Comparison of ENCODE assay signal across 26 mouse cellular contexts in genomic region chr12:53024575-53025246, GRCm38 (mm10).
"Had no signal": no experiment of that assay in that cellular context is flagged by ENCODE, and none has a peak within 500 bp of the region (broad histone marks: within the 10 kb centered on the region; RNA-seq: fewer than 3 reads in every experiment).

No protein-coding gene starts in this region.

- H3K27me3 ChIP-seq: heart, embryonic 13.5 days; heart, embryonic 15.5 days; hindbrain, embryonic 12.5 days; kidney, embryonic 15.5 days; limb, embryonic 15.5 days; liver, embryonic 12.5 days had no signal

- DNase-seq: gastrocnemius, postnatal 14 days; gastrocnemius, postnatal 36 days; heart, adult 11 months; heart, adult 2 months; heart, postnatal 4 days; kidney, adult 11 months; kidney, adult 2 months; kidney, adult 9 months; kidney, postnatal 10 days; kidney, postnatal 25 days; kidney, postnatal 4 days; left cerebral cortex, postnatal 4 days had no signal

- H3K9me3 ChIP-seq: heart, embryonic 13.5 days; heart, embryonic 15.5 days; hindbrain, embryonic 10.5 days; hindbrain, embryonic 12.5 days; kidney, embryonic 15.5 days; limb, embryonic 13.5 days; limb, embryonic 15.5 days; liver, embryonic 12.5 days had no signal

- H3K4me1 ChIP-seq: heart, embryonic 13.5 days; heart, embryonic 15.5 days; kidney, embryonic 15.5 days; limb, embryonic 13.5 days; limb, embryonic 15.5 days; liver, embryonic 12.5 days had no signal

- H3K9ac ChIP-seq: heart, embryonic 13.5 days; heart, embryonic 15.5 days; hindbrain, embryonic 12.5 days; hindbrain, embryonic 14.5 days; kidney, embryonic 15.5 days; limb, embryonic 13.5 days; limb, embryonic 15.5 days; liver, embryonic 12.5 days had no signal

- H3K27ac ChIP-seq: heart, adult 2 months; heart, embryonic 13.5 days; heart, embryonic 15.5 days; hindbrain, embryonic 12.5 days; kidney, embryonic 15.5 days; left cerebral cortex, adult 2 months; limb, embryonic 13.5 days; limb, embryonic 15.5 days; liver, embryonic 12.5 days had no signal

- ATAC-seq: hindbrain, embryonic 16.5 days; intestine, embryonic 16.5 days; liver, embryonic 12.5 days had no signal

- H3K4me3 ChIP-seq: heart, adult 2 months; heart, embryonic 13.5 days; heart, embryonic 15.5 days; hindbrain, embryonic 10.5 days; hindbrain, embryonic 12.5 days; kidney, embryonic 15.5 days; layer of hippocampus, adult 2 months; left cerebral cortex, adult 2 months; limb, embryonic 13.5 days; limb, embryonic 15.5 days; liver, embryonic 12.5 days had no signal

- H3K4me2 ChIP-seq: heart, embryonic 11.5 days; heart, embryonic 13.5 days; heart, embryonic 15.5 days; hindbrain, embryonic 12.5 days; hindbrain, embryonic 14.5 days; kidney, embryonic 15.5 days; limb, embryonic 13.5 days; limb, embryonic 15.5 days; liver, embryonic 12.5 days had no signal

- H3K36me3 ChIP-seq: heart, embryonic 13.5 days; heart, embryonic 15.5 days; hindbrain, embryonic 10.5 days; hindbrain, embryonic 12.5 days; kidney, embryonic 15.5 days; limb, embryonic 13.5 days; limb, embryonic 15.5 days; liver, embryonic 12.5 days had no signal
